Comparison of ENCODE assay signal across 9 mouse cellular contexts in genomic region chr19:60730281-60730852, GRCm38 (mm10). TPM values are rescaled to one million over a fixed set of nuclear protein-coding genes. Genes with fewer than 3 reads are reported as not detected.
A peak's percentile ranks its signal among the peaks of the same experiment; 100 is the strongest.
DNase-seq lines count a peak whose midpoint lies in the region; ATAC-seq and TF ChIP-seq lines count a peak whose summit lies in the region.
"Had no signal": no experiment of that assay in that cellular context is flagged by ENCODE, and none has a peak within 500 bp of the region (broad histone marks: within the 10 kb centered on the region; RNA-seq: fewer than 3 reads in every experiment).

No protein-coding gene starts in this region.

- H3K4me2 ChIP-seq in liver, embryonic 15.5 days = no peak overlapping the region
- H3K4me2 ChIP-seq: neural tube, embryonic 13.5 days had no signal

- H3K4me3 ChIP-seq in liver, embryonic 15.5 days (replicated peaks) = no peak overlapping the region
- no peak overlapping the region for H3K4me3 ChIP-seq in spleen, adult 2 months (ENCODE audit: extremely low read depth, insufficient read depth, insufficient read length)
- H3K4me3 ChIP-seq: neural tube, embryonic 13.5 days had no signal

- intact Hi-C loops in heart, postnatal 14 days (cut with DNase I) = no loop called here

- H3K9ac ChIP-seq in liver, embryonic 15.5 days = no peak overlapping the region
- H3K9ac ChIP-seq: neural tube, embryonic 13.5 days had no signal

- H3K36me3 ChIP-seq in liver, embryonic 15.5 days (replicated peaks) = no peaks in the 10 kb centered on the region
- H3K36me3 ChIP-seq in spleen, adult 2 months (ENCODE audit: control insufficient read depth, insufficient read depth, low read length) = no peaks in the 10 kb centered on the region
- H3K36me3 ChIP-seq: neural tube, embryonic 13.5 days had no signal

- peak; percentile 76; the same call in 1 of the 2 replicates for TF ChIP-seq CTCF in spleen, adult 2 months (IDR thresholded peaks at IDR 0.05; ENCODE audit: extremely low read depth, insufficient read depth, insufficient read length, insufficient replicate concordance)

- 41% methylated on average over 2 of the region's 2 CpGs for WGBS in liver, embryonic 15.5 days (ENCODE audit: insufficient replicate concordance)
- WGBS in spleen, adult 2 months = 52% methylated on average over 2 of the region's 2 CpGs

- DNase-seq in layer of hippocampus, adult 11-12 months (ENCODE audit: low spot score) = peak; percentile 32
- no peak for DNase-seq in layer of hippocampus, adult 9-10 months (ENCODE audit: low spot score)
- DNase-seq in MEL-GATA-1-ER (ENCODE audit: extremely low read depth, low read depth) = peak; percentile 50
- DNase-seq in cerebellum, adult 11 months = peak; percentile 17
- peak; percentile 16 to 27 for DNase-seq in heart, postnatal 14 days
- DNase-seq in spleen, adult 2 months (ENCODE audit: low read depth in 1 of 2, low spot score in 2 of 2) = peak; percentile 32 to 33
- DNase-seq in gastrocnemius, adult 8-10 months (ENCODE audit: low spot score in 2 of 2) = no peak

- H3K27ac ChIP-seq in liver, embryonic 15.5 days (replicated peaks) = 0 out of 2 replicates have a peak overlapping the region, but pooled peaks have one; percentile 0
- no peak overlapping the region for H3K27ac ChIP-seq in spleen, adult 2 months (ENCODE audit: insufficient read depth, low read length)
- H3K27ac ChIP-seq: neural tube, embryonic 13.5 days had no signal

- no peak for TF ChIP-seq POLR2A in spleen, adult 2 months (IDR thresholded peaks at IDR 0.05; ENCODE audit: low read depth, low read length)

- H3K27me3 ChIP-seq in liver, embryonic 15.5 days = peaks cover 43% of the 10 kb centered on the region
- H3K27me3 ChIP-seq in spleen, adult 2 months (ENCODE audit: control insufficient read depth, insufficient read depth, low read length) = no peaks in the 10 kb centered on the region
- H3K27me3 ChIP-seq: neural tube, embryonic 13.5 days had no signal

- peaks cover 15% of the 10 kb centered on the region for H3K4me1 ChIP-seq in liver, embryonic 15.5 days (replicated peaks)
- no peaks in the 10 kb centered on the region for H3K4me1 ChIP-seq in spleen, adult 2 months (ENCODE audit: control insufficient read depth, insufficient read depth, insufficient read length)
- H3K4me1 ChIP-seq: neural tube, embryonic 13.5 days had no signal

- peak; percentile 74 for ATAC-seq in liver, embryonic 15.5 days (ENCODE audit: insufficient read depth)

- no peaks in the 10 kb centered on the region for H3K9me3 ChIP-seq in liver, embryonic 15.5 days (replicated peaks)
- H3K9me3 ChIP-seq: neural tube, embryonic 13.5 days had no signal

RNA-seq across cellular contexts. Expression of gene Nanos1, which starts 25.4 kb away (rescaled TPM):
- total RNA-seq in heart, postnatal 14 days (2021) = under 1 TPM; 0.29 to 0.41 TPM
- polyA plus RNA-seq in liver, embryonic 15.5 days (2015; fragmentation: Nextera tagmentation; extraction: Ambion mirVana) = 1.2 and 1.3 TPM in 2 replicates
- 1.3 and 2.4 TPM in 2 replicates for polyA plus RNA-seq in spleen, adult 2 months (2012; rRNA removed)
- total RNA-seq in gastrocnemius, adult 8-10 months (2022) = under 1 TPM in 1 of 4 experiments, not detected in 3; 0.11 TPM

Comparison
In these comparisons a context has a peak if more than half of its experiments do, and no peak if none do; other contexts are left out.
1. DNase-seq: peak in layer of hippocampus, adult 11-12 months (single experiment), MEL-GATA-1-ER (single experiment), cerebellum, adult 11 months (single experiment), heart, postnatal 14 days (2 of 2) and spleen, adult 2 months (2 of 2); none in layer of hippocampus, adult 9-10 months (single experiment) and gastrocnemius, adult 8-10 months (0 of 2).